Mouse (Mus musculus) thymus, postnatal 36 days (tissue): ENCODE measurements around the gene Vat1.
"Not testable (repeated sequence)": the region's sequence is repeated elsewhere in the genome, so short reads cannot be mapped to it uniquely, and the experiment has no call there.

Experiments used
- DNase-seq, 2 experiments: peaks; one replicate each; pipeline ENCODE4 v3.0.0; 2022; ENCODE audit warnings: mixed read lengths in 2 of 2

The Vat1 gene

DNA sequence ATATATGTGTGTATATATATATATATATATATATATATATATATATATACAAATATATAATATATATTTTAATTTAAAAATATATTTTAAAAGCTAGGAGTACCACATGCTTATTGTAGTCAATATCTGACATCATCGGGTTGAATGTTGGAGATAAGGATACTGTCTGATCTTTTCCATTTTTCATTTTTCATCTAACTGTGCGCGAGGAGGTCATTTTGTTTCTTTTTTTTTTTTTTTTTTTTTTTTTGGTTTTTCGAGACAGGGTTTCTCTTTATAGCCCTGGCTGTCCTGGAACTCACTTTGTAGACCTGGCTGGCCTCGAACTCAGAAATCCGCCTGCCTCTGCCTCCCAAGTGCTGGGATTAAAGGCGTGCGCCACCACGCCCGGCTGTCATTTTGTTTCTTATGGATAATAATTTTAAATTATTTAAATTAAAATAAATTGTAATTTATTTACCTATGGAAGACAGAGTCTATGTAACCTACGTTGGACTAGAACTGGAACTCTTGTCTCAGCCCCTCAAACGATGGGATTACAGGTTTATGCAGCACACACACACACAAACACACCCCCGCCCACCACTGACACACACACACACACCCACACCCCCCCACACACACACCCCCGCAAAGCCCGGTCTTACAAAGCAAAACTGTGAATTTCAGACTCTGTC lies 24.4 kb downstream of the Vat1 start:
- not testable (repeated sequence) for DNase-seq

GRCm38 (mm10) chr11:101438006-101438405 lies 28.0 kb downstream of the Vat1 start:
- not testable (repeated sequence) for DNase-seq

GRCm38 (mm10) chr11:101436916-101437315 lies 29.1 kb downstream of the Vat1 start:
- DNase-seq: no peak

GRCm38 (mm10) chr11:101435831-101436230 lies 30.2 kb downstream of the Vat1 start:
- no peak for DNase-seq

- DNase-seq: no peak
These were observed 32.6 kb downstream of the Vat1 start for GRCm38 (mm10) chr11:101433396-101433795.

DNA sequence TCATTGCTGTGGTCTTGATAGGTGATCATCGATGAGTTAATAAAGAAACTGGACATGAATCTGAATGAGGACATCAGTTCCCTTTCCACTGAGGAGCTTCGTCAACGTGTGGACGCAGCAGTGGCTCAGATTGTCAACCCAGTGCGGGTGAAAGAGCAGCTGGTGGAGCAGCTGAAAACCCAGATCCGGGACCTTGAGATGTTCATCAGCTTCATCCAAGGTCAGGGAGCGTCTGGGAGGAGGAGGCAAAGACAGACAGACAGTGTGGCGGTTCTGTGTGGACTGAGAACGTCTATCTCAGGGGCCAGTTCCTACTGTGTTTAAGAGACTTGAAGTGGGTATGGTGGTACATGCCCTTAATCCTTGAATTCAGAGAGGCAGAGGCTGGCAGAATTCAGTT lies 34.7 kb downstream of the Vat1 start:
- DNase-seq: no peak

DNA sequence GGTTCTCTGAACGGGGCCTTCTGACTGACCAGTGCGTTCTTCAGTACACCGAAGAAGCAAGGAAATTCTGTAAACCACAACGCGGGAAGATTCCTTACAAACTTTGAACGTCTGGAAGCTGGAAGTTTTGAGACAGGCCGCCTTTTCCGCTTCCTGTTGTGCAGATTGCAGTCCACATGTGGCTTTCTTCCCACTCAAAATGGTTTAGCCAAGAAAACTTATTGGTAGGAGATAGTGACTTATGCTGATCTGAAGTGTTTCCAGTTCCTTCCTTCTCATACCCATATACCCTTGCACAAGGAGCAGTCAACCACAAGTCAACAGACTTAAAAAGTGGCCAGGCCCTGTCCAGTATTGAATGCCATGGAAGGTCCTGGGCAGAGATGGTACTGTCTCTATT lies 39.9 kb downstream of the Vat1 start:
- no peak for DNase-seq

GRCm38 (mm10) chr11:101424925-101425813 lies 40.9 kb downstream of the Vat1 start, which contains the start of the genes Rundc1 and Ptges3l:
Gene Rundc1, plus strand, starts transcription at chr11:101425085.
Gene Ptges3l, minus strand, starts transcription at chr11:101425333.
- peak; percentile 98 for DNase-seq

DNA sequence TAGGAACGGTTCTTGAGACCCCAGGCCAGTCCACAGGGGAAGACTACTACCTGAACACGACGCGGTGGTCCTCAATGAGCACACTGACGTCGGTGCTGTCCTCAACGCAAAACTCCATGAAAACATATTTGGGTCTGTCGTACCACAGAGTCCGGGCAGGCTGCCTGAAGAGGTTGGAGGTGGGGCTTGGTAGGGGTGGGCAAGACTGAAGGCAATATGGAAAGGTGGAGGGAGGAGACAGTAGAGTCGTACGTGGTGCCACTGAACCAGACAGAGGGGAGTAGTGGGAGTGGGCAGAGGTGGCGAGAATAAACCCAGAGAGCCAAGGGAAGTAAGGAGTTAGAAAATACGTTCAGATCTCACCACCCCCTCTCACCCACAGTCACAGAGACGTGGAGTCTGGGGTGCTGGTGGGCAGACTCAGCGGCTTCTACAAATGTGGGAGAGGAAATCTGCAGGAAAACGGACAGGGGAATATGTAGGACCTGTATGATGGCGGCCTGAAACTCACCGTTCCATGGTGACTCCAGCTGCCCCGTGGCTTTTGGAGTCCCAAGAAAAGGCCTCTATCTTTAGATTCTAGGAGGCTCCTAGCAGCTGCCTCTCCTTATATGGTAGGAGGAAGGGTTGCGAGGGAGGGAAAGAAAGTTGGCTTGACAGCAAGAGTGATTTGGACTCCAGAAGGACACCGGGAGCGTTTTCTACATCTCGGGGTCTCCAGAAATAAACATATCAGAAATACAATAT lies 41.8 kb downstream of the Vat1 start, which contains the start of gene Gm27029:
Gene Gm27029 (minus strand): TSS at position 692 of the 747 bp plus-strand sequence.
- no peak for DNase-seq

DNA sequence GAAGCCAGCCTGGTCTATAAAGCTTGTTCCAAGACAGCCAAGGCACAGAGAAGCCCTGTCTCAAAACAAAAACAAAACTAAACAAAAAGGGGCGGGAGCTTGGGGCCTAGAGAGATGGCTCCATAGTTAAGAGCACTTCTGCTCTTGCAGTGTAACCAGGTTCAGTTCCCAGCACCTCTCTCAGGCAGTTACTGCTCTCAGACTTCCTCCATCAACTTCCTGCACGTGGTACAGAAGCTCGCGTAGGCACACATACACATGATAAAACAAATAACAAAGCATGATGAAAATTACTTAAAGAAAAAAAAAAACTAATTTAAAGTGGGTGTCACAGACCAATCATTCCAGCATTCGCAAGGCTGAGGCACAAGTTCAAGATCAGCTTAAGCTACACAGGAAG lies 45.9 kb downstream of the Vat1 start:
- DNase-seq: no peak

DNA sequence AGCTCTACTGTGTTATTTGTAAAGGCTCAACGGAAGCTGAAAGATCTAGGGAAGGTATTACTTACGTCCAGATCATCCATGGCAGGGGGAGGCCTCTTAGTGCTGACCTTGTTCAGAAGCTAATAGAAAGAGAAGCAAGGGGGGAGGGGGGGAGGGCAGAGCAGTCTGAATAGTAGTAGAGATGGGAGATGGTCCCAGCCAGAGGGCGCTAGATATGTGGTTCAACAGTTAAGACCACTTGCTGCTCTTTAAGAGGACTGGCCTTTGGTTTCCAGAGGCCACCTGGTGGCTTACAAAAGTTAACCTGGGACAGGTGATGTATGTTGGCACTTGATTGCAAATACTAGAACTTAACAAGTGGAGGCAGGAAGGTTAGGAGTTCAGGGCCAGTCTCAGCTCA lies 46.4 kb downstream of the Vat1 start:
- DNase-seq: no peak

- no peak for DNase-seq
These were observed 47.0 kb downstream of the Vat1 start for GRCm38 (mm10) chr11:101418991-101419390.

DNA sequence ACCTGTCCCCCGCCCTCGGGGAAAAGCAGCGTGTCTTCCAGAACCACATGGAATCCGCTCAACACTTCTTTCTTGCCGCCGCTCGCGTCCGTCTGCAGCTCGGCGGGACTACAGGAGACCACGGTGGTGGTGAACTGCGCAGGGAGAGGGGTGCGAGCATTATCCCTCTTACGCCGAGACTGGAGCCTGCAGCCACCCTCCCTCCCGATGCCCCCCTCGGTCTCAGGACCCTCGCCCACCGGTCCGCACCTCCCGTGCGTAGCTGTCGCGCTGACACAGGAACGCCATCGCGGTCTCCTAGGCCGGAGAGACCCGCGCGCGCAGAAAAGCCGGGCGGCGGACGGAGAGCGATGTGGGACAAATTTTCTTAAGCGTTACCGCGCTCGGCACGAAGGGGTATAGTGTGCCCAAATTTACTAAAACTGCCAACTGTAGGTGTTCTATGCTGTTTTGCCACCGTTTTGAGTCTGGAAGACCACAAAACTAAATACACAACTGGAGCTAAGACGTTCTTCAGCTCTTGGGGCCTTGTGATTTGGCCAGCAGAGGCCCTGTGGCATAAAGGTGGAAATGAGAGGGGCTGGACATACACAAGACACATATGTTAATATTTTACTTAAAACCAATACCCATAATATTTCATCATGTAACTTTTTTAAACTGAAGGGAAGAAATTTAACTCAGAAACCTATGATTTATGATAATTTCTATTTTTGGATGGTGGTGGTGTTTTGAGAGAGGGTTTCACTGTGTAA lies 48.8 kb downstream of the Vat1 start, which contains the start of gene Aarsd1:
Gene Aarsd1 (minus strand): TSS at position 515 of the 755 bp plus-strand sequence.
- DNase-seq: peak; percentile 89 to 91

DNA sequence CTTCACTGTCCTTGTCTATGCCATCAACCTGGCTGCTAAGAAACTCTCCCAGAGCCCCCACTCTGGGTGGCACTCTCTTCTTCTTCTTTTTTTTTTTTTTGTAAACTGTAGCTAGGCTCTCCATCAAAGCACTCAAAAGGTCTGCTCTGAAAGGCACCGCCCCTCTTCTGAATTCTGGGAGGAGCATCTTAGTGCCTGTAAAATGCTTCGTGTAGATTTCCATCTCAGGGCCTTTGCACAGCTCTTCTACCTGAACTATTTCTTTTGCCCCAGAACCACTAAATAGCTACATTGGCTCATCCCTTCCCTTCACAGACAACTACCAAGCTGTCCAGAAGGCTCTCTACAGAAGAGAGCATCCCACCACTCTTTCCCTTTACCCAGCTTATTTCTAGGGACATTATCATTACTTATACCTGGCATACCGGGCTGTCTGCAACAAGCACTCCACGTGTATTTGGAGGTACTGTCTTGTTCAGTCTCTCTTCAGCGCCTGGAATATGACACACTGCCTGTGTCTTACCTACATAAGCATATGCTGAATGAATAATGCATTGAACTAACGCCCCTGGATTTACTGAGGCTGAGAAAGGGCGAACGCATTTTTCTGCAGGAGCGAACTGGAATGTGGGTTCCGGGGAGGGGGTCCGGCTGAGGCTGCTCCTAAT lies 49.5 kb downstream of the Vat1 start:
- DNase-seq: no peak

- no peak for DNase-seq
These were observed 50.7 kb downstream of the Vat1 start for GRCm38 (mm10) chr11:101415306-101415705.
